Comparison of ENCODE assay signal across 16 mouse cellular contexts in the genomic region with DNA sequence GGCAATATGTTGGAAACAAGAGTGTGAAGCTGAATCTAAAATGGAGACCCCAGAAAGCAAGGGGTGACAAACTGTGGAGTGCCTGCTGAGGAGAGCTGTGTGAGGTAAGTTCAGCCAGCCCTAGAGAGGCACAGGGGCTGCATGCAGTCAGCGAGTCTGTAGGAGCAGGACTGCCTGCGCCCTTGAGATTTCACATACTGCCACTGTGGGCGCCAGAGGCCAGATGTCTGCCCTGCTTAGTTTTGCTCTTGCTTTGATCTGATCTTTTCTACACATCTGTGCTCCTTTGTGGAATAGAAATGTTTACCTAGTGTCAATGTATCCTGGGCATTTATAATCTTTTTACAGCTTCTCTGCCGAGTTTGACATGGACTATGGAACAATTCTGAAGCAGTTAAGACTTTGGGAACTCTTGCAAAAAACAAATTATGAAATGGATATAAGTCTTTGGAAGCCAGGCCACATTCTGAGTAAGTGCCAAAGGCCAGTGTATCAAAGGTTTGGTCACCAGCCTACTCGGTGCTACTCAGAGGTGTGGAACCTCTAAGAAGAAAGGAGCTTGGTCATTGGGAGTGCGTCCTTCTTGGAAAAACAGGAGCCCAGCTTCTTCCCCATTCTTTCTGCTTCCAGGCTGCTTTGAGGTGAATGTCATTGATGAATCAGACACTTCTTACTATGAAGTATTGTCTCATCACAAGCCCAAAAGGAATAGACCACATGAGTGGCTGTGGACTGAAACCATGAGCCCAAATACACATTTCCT. TPM values are rescaled to one million over a fixed set of nuclear protein-coding genes. Genes with fewer than 3 reads are reported as not detected.
DNase-seq lines count a peak whose midpoint lies in the region; ATAC-seq and TF ChIP-seq lines count a peak whose summit lies in the region.
"Had no signal": no experiment of that assay in that cellular context is flagged by ENCODE, and none has a peak within 500 bp of the region (broad histone marks: within the 10 kb centered on the region; RNA-seq: fewer than 3 reads in every experiment).

No protein-coding gene starts in this region.

- 42% methylated on average over 6 of the region's 6 CpGs for WGBS in heart, embryonic 12.5 days
- WGBS in neural tube, embryonic 15.5 days, result 57% methylated on average over 6 of the region's 6 CpGs
- whole genome bisulfite sequencing in large intestine, adult 2 months, result 14% methylated on average over 6 of the region's 6 CpGs

- H3K4me1 ChIP-seq in heart, embryonic 12.5 days (replicated peaks), result no peaks in the 10 kb centered on the region
- H3K4me1 ChIP-seq in neural tube, embryonic 15.5 days, result peaks cover 4% of the 10 kb centered on the region; the same call in 1 of the 2 replicates
- H3K4me1 ChIP-seq: limb, embryonic 12.5 days had no signal

- H3K27ac ChIP-seq in heart, embryonic 12.5 days (ENCODE audit: poor library complexity, severe bottlenecking), result no peak overlapping the region
- no peak overlapping the region for H3K27ac ChIP-seq in neural tube, embryonic 15.5 days (replicated peaks)
- no peak overlapping the region for H3K27ac ChIP-seq in left cerebral cortex, adult 2 months
- H3K27ac ChIP-seq: hindbrain, embryonic 14.5 days; limb, embryonic 12.5 days had no signal

- intact Hi-C loops in left cerebral cortex, adult 2 months (cut with DNase I), result no loop called here

- no peaks in the 10 kb centered on the region for H3K36me3 ChIP-seq in heart, embryonic 12.5 days
- peaks cover 4% of the 10 kb centered on the region; the same call in 1 of the 2 replicates for H3K36me3 ChIP-seq in neural tube, embryonic 15.5 days
- H3K36me3 ChIP-seq: limb, embryonic 12.5 days had no signal

- no peak for ATAC-seq in heart, embryonic 12.5 days (ENCODE audit: insufficient number of reproducible peaks, low FRiP score)
- ATAC-seq in neural tube, embryonic 15.5 days (ENCODE audit: low FRiP score), result no peak
- ATAC-seq: forebrain, embryonic 16.5 days had no signal

- H3K27me3 ChIP-seq in heart, embryonic 12.5 days (replicated peaks), result no peaks in the 10 kb centered on the region
- H3K27me3 ChIP-seq in neural tube, embryonic 15.5 days (replicated peaks), result no peaks in the 10 kb centered on the region
- H3K27me3 ChIP-seq: limb, embryonic 12.5 days had no signal

- H3K9me3 ChIP-seq in heart, embryonic 12.5 days (replicated peaks), result no peaks in the 10 kb centered on the region
- no peaks in the 10 kb centered on the region for H3K9me3 ChIP-seq in neural tube, embryonic 15.5 days (replicated peaks)
- H3K9me3 ChIP-seq: limb, embryonic 12.5 days had no signal

- no peak overlapping the region for H3K9ac ChIP-seq in heart, embryonic 12.5 days
- no peak overlapping the region for H3K9ac ChIP-seq in neural tube, embryonic 15.5 days (replicated peaks)
- H3K9ac ChIP-seq: hindbrain, embryonic 14.5 days; limb, embryonic 12.5 days had no signal

- H3K4me2 ChIP-seq in heart, embryonic 12.5 days, result no peak overlapping the region
- no peak overlapping the region for H3K4me2 ChIP-seq in neural tube, embryonic 15.5 days
- H3K4me2 ChIP-seq: hindbrain, embryonic 14.5 days; limb, embryonic 12.5 days had no signal

- DNase-seq in heart, adult 11 months, result peak; percentile 60
- DNase-seq in neural tube, embryonic 10.5 days (ENCODE audit: extremely low spot score, low spot score), result peak; percentile 19
- peak; percentile 33 for DNase-seq in ZHBTc4 (ENCODE audit: low read depth, low spot score)
- DNase-seq in large intestine, adult 2 months (ENCODE audit: low read depth, low spot score), result peak; percentile 50
- no peak for DNase-seq in heart, postnatal 4 days
- no peak for DNase-seq in left cerebral cortex, adult 2 months (ENCODE audit: extremely low spot score in 1 of 2, low spot score in 2 of 2)
- DNase-seq: cerebellum, postnatal 36 days; gastrocnemius, postnatal 14 days; lung, adult 18-20 months; thymus, adult 18-20 months had no signal

- no peak overlapping the region for H3K4me3 ChIP-seq in heart, embryonic 12.5 days
- H3K4me3 ChIP-seq in neural tube, embryonic 15.5 days (replicated peaks), result no peak overlapping the region
- H3K4me3 ChIP-seq in left cerebral cortex, adult 2 months, result no peak overlapping the region
- H3K4me3 ChIP-seq: limb, embryonic 12.5 days had no signal

- no peak for TF ChIP-seq CTCF in left cerebral cortex, adult 2 months (IDR thresholded peaks at IDR 0.05)

RNA-seq across cellular contexts. Expression of a gene that starts 15.6 kb away (rescaled TPM):
- 0.13 TPM in 1 of 2 replicates, not detected in the other for polyA plus RNA-seq in heart, embryonic 12.5 days (2016; fragmentation: Nextera tagmentation; extraction: Ambion mirVana)
- polyA plus RNA-seq in neural tube, embryonic 15.5 days (2015; fragmentation: Nextera tagmentation; extraction: Ambion mirVana), result 17.7 and 18.1 TPM in 2 replicates
- 1.7 and 2.3 TPM in 2 replicates for polyA plus RNA-seq in large intestine, adult 2 months (2012; rRNA removed)
- under 1 TPM; 0.07 to 0.12 TPM for total RNA-seq in heart, postnatal 4 days (2021)
- under 1 TPM; 0.61 to 0.95 TPM for total RNA-seq in left cerebral cortex, adult 2 months (2021)
- total RNA-seq: gastrocnemius, postnatal 14 days had no signal

RNA-seq across cellular contexts. Expression of a gene that starts 30.1 kb away (rescaled TPM):
- 0.14 and 0.28 TPM in 2 replicates for polyA plus RNA-seq in heart, embryonic 12.5 days (2016; fragmentation: Nextera tagmentation; extraction: Ambion mirVana)
- 3.7 and 3.9 TPM in 2 replicates for polyA plus RNA-seq in neural tube, embryonic 15.5 days (2015; fragmentation: Nextera tagmentation; extraction: Ambion mirVana)
- polyA plus RNA-seq in large intestine, adult 2 months (2012; rRNA removed), result 0.07 and 0.17 TPM in 2 replicates
- not detected for total RNA-seq in heart, postnatal 4 days (2021)
- total RNA-seq in left cerebral cortex, adult 2 months (2021), result 1 to 10 TPM; 2.2 to 3.8 TPM

RNA-seq across cellular contexts. Expression of a gene that starts 37.8 kb away (rescaled TPM):
- polyA plus RNA-seq in heart, embryonic 12.5 days (2016; fragmentation: Nextera tagmentation; extraction: Ambion mirVana), result 0.27 and 0.47 TPM in 2 replicates
- 0.77 and 1.9 TPM in 2 replicates for polyA plus RNA-seq in neural tube, embryonic 15.5 days (2015; fragmentation: Nextera tagmentation; extraction: Ambion mirVana)
- polyA plus RNA-seq in large intestine, adult 2 months (2012; rRNA removed), result 3.6 and 3.7 TPM in 2 replicates
- total RNA-seq in heart, postnatal 4 days (2021), result under 1 TPM in 1 of 2 experiments, not detected in 1; 0.09 TPM
- total RNA-seq in left cerebral cortex, adult 2 months (2021), result not detected
- total RNA-seq: gastrocnemius, postnatal 14 days had no signal
- polyA plus RNA-seq: limb, embryonic 12.5 days had no signal

RNA-seq across cellular contexts. Expression of a gene that starts 60.0 kb away (rescaled TPM):
- 0.35 and 0.38 TPM in 2 replicates for polyA plus RNA-seq in heart, embryonic 12.5 days (2016; fragmentation: Nextera tagmentation; extraction: Ambion mirVana)
- 0.57 and 0.97 TPM in 2 replicates for polyA plus RNA-seq in neural tube, embryonic 15.5 days (2015; fragmentation: Nextera tagmentation; extraction: Ambion mirVana)
- polyA plus RNA-seq in large intestine, adult 2 months (2012; rRNA removed), result not detected in 2 replicates
- not detected for total RNA-seq in heart, postnatal 4 days (2021)
- total RNA-seq in left cerebral cortex, adult 2 months (2021), result not detected
- total RNA-seq: gastrocnemius, postnatal 14 days; layer of hippocampus, postnatal 14 days had no signal

Comparison
In these comparisons a context has a peak if more than half of its experiments do, and no peak if none do; other contexts are left out.
1. DNase-seq: peak in heart, adult 11 months (single experiment), neural tube, embryonic 10.5 days (single experiment), ZHBTc4 (single experiment) and large intestine, adult 2 months (single experiment); none in heart, postnatal 4 days (single experiment) and left cerebral cortex, adult 2 months (0 of 2).